Mouse (Mus musculus): ENCODE measurements around the gene Kir3dl1. TPM values are rescaled to one million over a fixed set of nuclear protein-coding genes. Genes with fewer than 3 reads are reported as not detected.
"Not testable (repeated sequence)": the region's sequence is repeated elsewhere in the genome, so short reads cannot be mapped to it uniquely, and the experiment has no call there.

The Kir3dl1 gene
- under 1 TPM in 1 of 2 experiments, not detected in 1; 0.34 TPM for total RNA-seq (2021)

DNA sequence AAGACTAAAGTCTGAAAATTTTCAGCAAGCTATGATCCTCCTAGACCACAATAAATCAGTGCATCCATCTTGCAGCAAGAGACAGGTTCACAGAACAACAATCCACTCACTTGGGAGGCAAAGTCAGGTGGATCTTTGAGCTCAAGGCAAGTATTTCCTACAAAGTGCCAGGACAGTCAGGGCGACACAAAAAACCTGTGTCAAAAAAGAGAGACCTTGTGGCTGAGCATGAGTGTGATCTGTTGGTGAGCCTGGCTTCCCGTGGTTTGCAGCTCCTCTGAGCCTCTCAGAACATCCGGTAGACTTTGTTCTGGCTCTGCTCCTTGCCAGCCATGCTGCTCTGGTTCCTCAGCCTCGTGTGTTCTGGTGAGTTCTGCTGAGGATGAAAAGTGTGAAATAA is at the start of gene Kir3dl1:
Gene Kir3dl1 (plus strand): TSS at position 301 of the 400 bp plus-strand sequence.
- intact Hi-C loops (cut with DNase I); DNase-seq: not testable (repeated sequence)

DNA sequence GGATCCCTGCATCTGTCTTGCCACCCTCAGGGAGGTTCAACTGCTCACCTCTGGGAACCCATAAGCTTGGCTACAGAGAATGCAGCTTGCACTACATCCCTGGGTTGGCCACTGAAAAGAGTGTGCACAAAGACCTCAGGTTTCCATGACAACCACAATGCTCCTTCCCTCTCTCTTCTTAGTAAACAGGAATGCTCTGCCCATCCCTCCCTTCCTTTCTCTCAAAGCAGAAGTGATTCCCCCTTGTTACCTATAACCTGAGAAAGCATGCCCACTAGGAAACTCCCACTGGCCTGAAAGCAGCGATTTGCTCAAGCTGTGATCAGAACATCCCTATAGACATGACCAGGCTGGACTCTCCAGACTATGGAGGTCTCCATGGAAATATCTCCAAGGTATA is 26.2 kb downstream of the Kir3dl1 start, which contains the start of gene Kir3dl2:
Gene Kir3dl2 (minus strand): TSS at position 101 of the 400 bp plus-strand sequence.
- DNase-seq; intact Hi-C loops (cut with DNase I): not testable (repeated sequence)

DNA sequence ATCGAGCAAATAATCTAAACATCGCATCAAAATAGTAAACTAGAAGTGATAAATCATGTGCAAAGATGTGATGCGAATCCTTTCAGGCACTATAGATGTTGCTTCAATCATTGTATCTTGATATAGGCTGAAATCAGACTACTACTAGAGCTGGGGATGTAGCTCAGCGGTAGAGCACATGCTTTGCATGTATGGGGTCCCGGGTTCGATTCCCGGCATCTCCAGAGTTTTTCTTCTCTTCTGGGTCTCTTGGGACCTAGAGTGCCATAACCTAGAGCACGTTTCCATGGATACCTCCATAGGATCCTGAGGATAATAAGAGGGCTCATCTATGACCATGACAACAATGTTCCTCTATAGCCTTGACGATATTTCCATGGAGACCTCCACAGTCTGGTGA is 51.3 kb downstream of the Kir3dl1 start:
- DNase-seq; intact Hi-C loops (cut with DNase I): not testable (repeated sequence)

Other genes starting within 250 kb of the Kir3dl1 start
- 100 to 1,000 TPM; 315 to 358 TPM for gene Bex3, start 247.7 kb upstream of the Kir3dl1 start, total RNA-seq (2021)
- not detected for gene Kir3dl2, start 26.1 kb downstream of the Kir3dl1 start, total RNA-seq (2021)
- gene Tceal3, start 72.8 kb downstream of the Kir3dl1 start, total RNA-seq (2021), result 100 to 1,000 TPM in 1 of 2 experiments, 10 to 100 TPM in 1; 93.6 to 101 TPM
- gene Tceal1, start 190.0 kb downstream of the Kir3dl1 start, total RNA-seq (2021), result 10 to 100 TPM; 12.5 to 14.2 TPM
- 100 to 1,000 TPM; 428 to 458 TPM for gene Morf4l2, start 225.7 kb downstream of the Kir3dl1 start, total RNA-seq (2021)